Mouse (Mus musculus) MEL (cell line): ENCODE data around the gene Ttc32.

Experiments
- CTCF ChIP-seq, 3 experiments: IDR thresholded peaks in 2 of 3; conservative IDR thresholded peaks in 1 of 3; 2 replicates each; pipeline ENCODE4 v1.5.1; 2011 to 2012; ENCODE audit warnings: low read length in 3 of 3, low read depth in 2 of 3, mild to moderate bottlenecking in 2 of 3, improper control_type of control experiment in 1 of 3, inconsistent platforms in 1 of 3, mixed read lengths in 1 of 3, moderate library complexity in 1 of 3; ENCODE audit not compliant: control insufficient read depth in 1 of 3, insufficient read depth in 1 of 3, poor library complexity in 1 of 3, severe bottlenecking in 1 of 3
- GATA1 ChIP-seq: IDR thresholded peaks from 2 replicates; pipeline ENCODE4 v1.6.1; 2011; ENCODE audit warnings: low read depth, low read length, improper control_type of control experiment
- POLR2A ChIP-seq, 2 experiments: IDR thresholded peaks; 2 replicates each; pipeline ENCODE4 v1.6.1; 2011 to 2012; ENCODE audit warnings: low read length in 2 of 2, mild to moderate bottlenecking in 2 of 2, control low read depth in 1 of 2, improper control_type of control experiment in 1 of 2, low read depth in 1 of 2, moderate library complexity in 1 of 2; ENCODE audit not compliant: control insufficient read depth in 1 of 2, insufficient read depth in 1 of 2, poor library complexity in 1 of 2

- TF ChIP-seq GATA1: no peak
- TF ChIP-seq CTCF (IDR thresholded peaks at IDR 0.05 in 2 of 3, conservative IDR thresholded peaks at IDR 0.05 in 1 of 3; ENCODE audit: control insufficient read depth in 1 of 3, insufficient read depth in 1 of 3, low read depth in 2 of 3, low read length in 3 of 3, poor library complexity in 1 of 3, severe bottlenecking in 1 of 3): no peak
- no peak for TF ChIP-seq POLR2A (IDR thresholded peaks at IDR 0.05; ENCODE audit: control insufficient read depth in 1 of 2, insufficient read depth in 1 of 2, low read depth in 1 of 2, low read length in 2 of 2, poor library complexity in 1 of 2)
Observed at GRCm38 (mm10) chr12:8993231-8993630, 36.6 kb upstream of the Ttc32 start.
